Mouse (Mus musculus) liver, postnatal 0 days (tissue): Measurements from ENCODE around the gene G3bp2.

Experiments used
- CTCF ChIP-seq: sonication (generic); IDR thresholded peaks from 2 replicates; pipeline ENCODE4 v1.5.1; 2016; ENCODE audit warnings: antibody characterized with exemption, low read depth
- EP300 ChIP-seq: IDR thresholded peaks from 2 replicates; pipeline ENCODE4 v1.6.1; 2016; ENCODE audit warnings: antibody characterized with exemption, low read depth, mild to moderate bottlenecking

DNA sequence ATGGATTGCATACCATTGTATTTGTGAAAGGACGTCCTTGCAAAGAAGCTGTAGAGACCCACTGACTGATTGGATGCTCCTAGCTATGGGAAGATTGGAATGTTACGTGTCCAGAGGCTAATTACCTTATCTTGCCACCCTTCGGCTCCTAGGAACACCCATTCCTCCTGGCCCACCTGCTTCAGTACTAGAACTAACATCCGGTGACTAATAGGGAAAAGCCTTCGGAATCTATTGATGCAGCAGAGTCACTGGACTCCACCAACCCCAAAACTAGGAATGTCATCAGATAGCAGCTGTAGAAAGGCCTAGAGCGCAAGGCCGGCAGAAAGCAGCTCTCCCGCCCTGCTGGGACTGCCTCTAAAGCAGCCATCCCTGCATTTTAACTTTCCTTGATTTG lies 18.1 kb upstream of the G3bp2 start:
- TF ChIP-seq CTCF, result no peak
- TF ChIP-seq EP300, result no peak
